Mouse (Mus musculus) layer of hippocampus, adult 2 months (tissue): Measurements from ENCODE around the gene Tsacc. TPM values are rescaled to one million over a fixed set of nuclear protein-coding genes. Genes with fewer than 3 reads are reported as not detected.

Source experiments
- DNase-seq, 2 experiments: peaks; one replicate each; pipeline ENCODE4 v3.0.0; 2022; ENCODE audit warnings: low spot score in 2 of 2
- H3K27ac ChIP-seq: fragments of 200-600 bp; 2 replicates; pipeline ENCODE4 v1.8.1; 2022
- H3K4me3 ChIP-seq: fragments of 200-600 bp; 2 replicates; pipeline ENCODE4 v1.8.1; 2022; ENCODE audit warnings: mild to moderate bottlenecking
- CTCF ChIP-seq: fragments of 200-600 bp; conservative IDR thresholded peaks from 2 replicates; pipeline ENCODE4 v1.8.1; 2022; ENCODE audit warnings: antibody characterized with exemption, mild to moderate bottlenecking, moderate library complexity
- total RNA-seq, 2 experiments: library from RNA; stranded (reverse); gene quantifications; 2 replicates each; pipeline ENCODE4 v1.2.3; 2021

The Tsacc gene
- total RNA-seq, 2 experiments from 2014 or later: 3.0 to 5.2 TPM

DNA sequence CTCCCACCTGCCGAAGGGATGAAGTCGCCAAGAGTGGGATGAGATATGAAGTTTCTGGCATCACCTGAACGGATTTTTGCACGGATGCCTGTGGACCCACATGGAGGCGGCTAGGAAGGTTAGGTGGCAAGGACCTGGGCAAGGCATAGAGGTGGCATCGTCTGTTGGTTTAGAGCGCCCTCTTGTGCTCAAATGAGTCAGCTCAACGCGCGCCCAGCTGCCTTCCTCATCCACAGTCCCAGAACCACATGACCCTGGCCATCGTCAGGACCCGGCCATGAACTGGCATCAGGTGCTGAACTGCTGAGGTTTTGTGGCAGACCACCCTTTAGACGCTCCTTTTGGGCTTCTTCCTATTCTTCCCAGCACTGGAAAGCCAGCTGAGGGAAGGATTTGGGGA, 54.3 kb downstream of the Tsacc start:
- TF ChIP-seq CTCF: peak; percentile 88
- peak overlapping the region; percentile 77; the same call in 1 of the 2 replicates for H3K27ac ChIP-seq
- peak; percentile 79 to 87 for DNase-seq
- no peak overlapping the region for H3K4me3 ChIP-seq

DNA sequence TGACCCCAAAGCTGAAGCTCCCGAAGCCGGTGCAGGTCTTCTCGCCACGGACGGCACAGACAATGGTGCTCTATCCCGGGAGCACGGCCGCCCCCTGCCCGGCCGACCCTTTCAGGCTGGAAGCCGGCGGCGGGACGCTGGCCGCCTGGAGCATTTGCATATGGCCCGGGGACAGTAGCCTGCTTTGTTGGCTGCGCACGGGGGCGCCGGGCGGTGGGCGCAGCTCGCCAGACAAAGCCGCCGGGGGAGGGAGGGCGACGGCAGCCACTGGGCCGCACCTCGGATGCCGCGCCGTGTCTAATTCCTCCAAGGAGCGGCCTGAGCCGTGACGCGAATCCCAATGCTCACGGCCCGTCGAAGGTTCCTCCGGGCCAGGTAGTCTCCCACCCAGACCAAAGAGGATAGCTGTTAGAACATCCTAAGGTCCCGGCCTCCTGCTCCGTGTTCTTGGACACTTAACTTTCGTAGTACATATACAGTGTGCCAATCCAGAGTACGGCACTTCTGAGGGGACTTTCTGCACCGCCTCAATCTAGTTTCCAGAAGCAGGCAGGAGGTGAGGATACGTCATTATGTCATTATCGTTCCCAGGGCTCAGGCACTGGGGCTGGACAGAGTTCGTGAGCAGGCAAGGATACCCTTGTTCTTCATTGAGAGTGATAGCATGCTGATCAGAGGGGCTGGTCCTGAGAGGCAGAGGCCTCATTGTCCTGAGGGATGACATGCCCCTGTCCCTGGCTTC, 55.6 kb downstream of the Tsacc start:
- no peak for DNase-seq
- peak overlapping the region; percentile 15; the same call in 1 of the 2 replicates for H3K4me3 ChIP-seq
- TF ChIP-seq CTCF: no peak
- H3K27ac ChIP-seq: peak overlapping the region; percentile 77

GRCm38 (mm10) chr3:88239446-88239845, 57.4 kb downstream of the Tsacc start:
- peak overlapping the region; percentile 77 for H3K27ac ChIP-seq
- H3K4me3 ChIP-seq: no peak overlapping the region
- DNase-seq: no peak
- no peak for TF ChIP-seq CTCF

GRCm38 (mm10) chr3:88238866-88239391, 57.9 kb downstream of the Tsacc start:
- no peak for TF ChIP-seq CTCF
- Histone ChIP-seq H3K4me3 (no peak overlapping the region), H3K27ac (peak overlapping the region; percentile 77)
- DNase-seq: no peak

- Histone ChIP-seq H3K27ac (peak overlapping the region; percentile 64), H3K4me3 (no peak overlapping the region)
- no peak for DNase-seq
- peak; percentile 59 for TF ChIP-seq CTCF
Measured at GRCm38 (mm10) chr3:88237556-88238194, 59.1 kb downstream of the Tsacc start.

GRCm38 (mm10) chr3:88237161-88237555, 59.6 kb downstream of the Tsacc start:
- no peak for DNase-seq
- Histone ChIP-seq H3K27ac (peak overlapping the region; percentile 64; the same call in 1 of the 2 replicates), H3K4me3 (no peak overlapping the region)
- TF ChIP-seq CTCF: no peak

GRCm38 (mm10) chr3:88235616-88236015, 61.2 kb downstream of the Tsacc start:
- H3K27ac ChIP-seq: peak overlapping the region; percentile 85; the same call in 1 of the 2 replicates
- TF ChIP-seq CTCF: no peak
- no peak for DNase-seq
- H3K4me3 ChIP-seq: no peak overlapping the region

- Histone ChIP-seq H3K4me3 (no peak overlapping the region), H3K27ac (peak overlapping the region; percentile 85; the same call in 1 of the 2 replicates)
- peak; percentile 81 for TF ChIP-seq CTCF
- DNase-seq: no peak
Measured at GRCm38 (mm10) chr3:88235216-88235615, 61.6 kb downstream of the Tsacc start.

- TF ChIP-seq CTCF: no peak
Measured at GRCm38 (mm10) chr3:88234041-88234440, 62.8 kb downstream of the Tsacc start.

GRCm38 (mm10) chr3:88232851-88233649, 63.7 kb downstream of the Tsacc start:
- Histone ChIP-seq H3K4me3 (no peak overlapping the region), H3K27ac (peak overlapping the region; percentile 85)
- DNase-seq: no peak
- TF ChIP-seq CTCF: no peak

More at GRCm38 (mm10) chr3:88234041-88234440, 62.8 kb downstream of the Tsacc start:
- Histone ChIP-seq H3K27ac (peak overlapping the region; percentile 85), H3K4me3 (no peak overlapping the region)
- DNase-seq: no peak

Other genes with a start within 250 kb of the Tsacc start
- 10 to 100 TPM; 79.2 to 81.8 TPM for gene Naxe, start 238.5 kb downstream of the Tsacc start, total RNA-seq
- gene Ttc24, start 218.7 kb downstream of the Tsacc start, total RNA-seq: not detected
- gene Iqgap3, start 215.0 kb downstream of the Tsacc start, total RNA-seq: under 1 TPM; 0.25 to 0.59 TPM
- 100 to 1,000 TPM; 206 to 210 TPM for gene Mef2d, start 154.6 kb downstream of the Tsacc start, total RNA-seq
- not detected for gene Rhbg, start 42.3 kb downstream of the Tsacc start, total RNA-seq
- gene Gm38392, start 9.8 kb downstream of the Tsacc start, total RNA-seq: under 1 TPM in 1 of 2 experiments, not detected in 1; 0.59 TPM
- gene Cct3, start 117 bp upstream of the Tsacc start, total RNA-seq: 100 to 1,000 TPM; 171 to 193 TPM
- gene Glmp, start 28.0 kb upstream of the Tsacc start, total RNA-seq: 10 to 100 TPM; 68.9 to 77.9 TPM
- 1 to 10 TPM in 1 of 2 experiments, under 1 TPM in 1; 0.64 to 1.1 TPM for gene Tmem79, start 39.1 kb upstream of the Tsacc start, total RNA-seq
- 10 to 100 TPM; 72.7 to 82.2 TPM for gene Smg5, start 39.3 kb upstream of the Tsacc start, total RNA-seq
- 10 to 100 TPM; 14.8 to 16.5 TPM for gene Paqr6, start 67.6 kb upstream of the Tsacc start, total RNA-seq
- under 1 TPM in 1 of 2 experiments, not detected in 1; 0.36 TPM for gene Bglap3, start 75.7 kb upstream of the Tsacc start, total RNA-seq
- gene Bglap2, start 81.7 kb upstream of the Tsacc start, total RNA-seq: not detected
- under 1 TPM in 1 of 2 experiments, not detected in 1; 0.96 TPM for gene Bglap, start 87.5 kb upstream of the Tsacc start, total RNA-seq
- 1 to 10 TPM; 6.4 to 6.8 TPM for gene Pmf1, start 113.3 kb upstream of the Tsacc start, total RNA-seq
- gene Slc25a44, start 128.1 kb upstream of the Tsacc start, total RNA-seq: 10 to 100 TPM; 69.5 to 71.8 TPM
- 10 to 100 TPM; 37.0 to 42.9 TPM for gene Sema4a, start 164.2 kb upstream of the Tsacc start, total RNA-seq
- 10 to 100 TPM; 34.6 to 36.1 TPM for gene Lmna, start 213.0 kb upstream of the Tsacc start, total RNA-seq
- gene Mex3a, start 235.4 kb upstream of the Tsacc start, total RNA-seq: 1 to 10 TPM; 2.8 to 3.7 TPM